Comparison of ENCODE assay signal across 8 mouse cellular contexts in genomic region chr8:109691769-109692168, GRCm38 (mm10). TPM values are rescaled to one million over a fixed set of nuclear protein-coding genes. Genes with fewer than 3 reads are reported as not detected.
DNase-seq lines count a peak whose midpoint lies in the region; ATAC-seq and TF ChIP-seq lines count a peak whose summit lies in the region.

No protein-coding gene starts in this region.

- TF ChIP-seq POLR2A in spleen, adult 2 months (IDR thresholded peaks at IDR 0.05; ENCODE audit: low read depth, low read length) = no peak
- TF ChIP-seq POLR2A in brain, embryonic 14.5 days (IDR thresholded peaks at IDR 0.05; ENCODE audit: borderline replicate concordance, extremely low read depth, insufficient read depth, insufficient read length, poor library complexity, severe bottlenecking) = no peak

- no peaks in the 10 kb centered on the region for H3K27me3 ChIP-seq in spleen, adult 2 months (ENCODE audit: control insufficient read depth, insufficient read depth, low read length)
- H3K27me3 ChIP-seq in forebrain, embryonic 16.5 days (replicated peaks; ENCODE audit: control insufficient read depth, insufficient read depth, low read length) = no peaks in the 10 kb centered on the region
- H3K27me3 ChIP-seq in liver, embryonic 15.5 days = no peaks in the 10 kb centered on the region

- H3K4me1 ChIP-seq in spleen, adult 2 months (ENCODE audit: control insufficient read depth, insufficient read depth, insufficient read length) = peaks cover 12% of the 10 kb centered on the region; the same call in 1 of the 2 replicates
- H3K4me1 ChIP-seq in forebrain, embryonic 16.5 days (replicated peaks; ENCODE audit: control insufficient read depth, insufficient read depth, low read length) = peaks cover 19% of the 10 kb centered on the region
- H3K4me1 ChIP-seq in liver, embryonic 15.5 days (replicated peaks) = peaks cover 43% of the 10 kb centered on the region

- 0 out of 2 replicates have a peak, but pooled peaks have one; percentile 2 for TF ChIP-seq CTCF in spleen, adult 2 months (IDR thresholded peaks at IDR 0.05; ENCODE audit: extremely low read depth, insufficient read depth, insufficient read length, insufficient replicate concordance)
- TF ChIP-seq CTCF in brain, embryonic 14.5 days (IDR thresholded peaks at IDR 0.05; ENCODE audit: borderline replicate concordance, extremely low read depth, insufficient read depth, insufficient read length) = peak; percentile 41; the same call in 1 of the 2 replicates

- no peak overlapping the region for H3K27ac ChIP-seq in spleen, adult 2 months (ENCODE audit: insufficient read depth, low read length)
- H3K27ac ChIP-seq in forebrain, embryonic 16.5 days (ENCODE audit: low read length) = no peak overlapping the region
- H3K27ac ChIP-seq in liver, embryonic 15.5 days (replicated peaks) = no peak overlapping the region

- peak overlapping the region; percentile 27; the same call in 1 of the 2 replicates for H3K9ac ChIP-seq in forebrain, embryonic 16.5 days (replicated peaks; ENCODE audit: low read depth, low read length)
- H3K9ac ChIP-seq in liver, embryonic 15.5 days = peak overlapping the region; percentile 94

- no peak overlapping the region for H3K4me3 ChIP-seq in spleen, adult 2 months (ENCODE audit: extremely low read depth, insufficient read depth, insufficient read length)
- peak overlapping the region; percentile 100 for H3K4me3 ChIP-seq in forebrain, embryonic 16.5 days (replicated peaks; ENCODE audit: low read length)
- peak overlapping the region; percentile 99 for H3K4me3 ChIP-seq in liver, embryonic 15.5 days (replicated peaks)

- no peak for DNase-seq in spleen, adult 2 months (ENCODE audit: low read depth in 1 of 2, low spot score in 2 of 2)
- no peak for DNase-seq in spleen, postnatal 4 days (ENCODE audit: low spot score in 2 of 2)
- DNase-seq in brain, embryonic 14.5 days (ENCODE audit: low read depth) = peak; percentile 57
- DNase-seq in retina, postnatal 1 day = peak; percentile 38
- no peak for DNase-seq in layer of hippocampus, adult 9-10 months (ENCODE audit: low spot score)
- no peak for DNase-seq in frontal cortex, adult 2 months (ENCODE audit: extremely low spot score in 1 of 2, low spot score in 1 of 2)

- ATAC-seq in forebrain, embryonic 16.5 days = no peak
- no peak for ATAC-seq in liver, embryonic 15.5 days (ENCODE audit: insufficient read depth)

- no peaks in the 10 kb centered on the region for H3K9me3 ChIP-seq in forebrain, embryonic 16.5 days (ENCODE audit: control insufficient read depth, low read length)
- no peaks in the 10 kb centered on the region for H3K9me3 ChIP-seq in liver, embryonic 15.5 days (replicated peaks)

- 39% methylated on average over 5 of the region's 5 CpGs for WGBS in spleen, adult 2 months
- WGBS in forebrain, embryonic 16.5 days = 39% methylated on average over 5 of the region's 5 CpGs
- WGBS in liver, embryonic 15.5 days (ENCODE audit: insufficient replicate concordance) = 29% methylated on average over 5 of the region's 5 CpGs

- no peaks in the 10 kb centered on the region for H3K36me3 ChIP-seq in spleen, adult 2 months (ENCODE audit: control insufficient read depth, insufficient read depth, low read length)
- no peaks in the 10 kb centered on the region for H3K36me3 ChIP-seq in forebrain, embryonic 16.5 days (ENCODE audit: control insufficient read depth, insufficient read depth)
- no peaks in the 10 kb centered on the region for H3K36me3 ChIP-seq in liver, embryonic 15.5 days (replicated peaks)

- H3K4me2 ChIP-seq in forebrain, embryonic 16.5 days (ENCODE audit: low read length) = peak overlapping the region; percentile 75
- peak overlapping the region; percentile 89 for H3K4me2 ChIP-seq in liver, embryonic 15.5 days

RNA-seq across cellular contexts. Expression of gene Ist1, which starts 1.3 kb away (rescaled TPM):
- 23.5 and 26.3 TPM in 2 replicates for polyA plus RNA-seq in spleen, adult 2 months (2012; rRNA removed)
- polyA plus RNA-seq in brain, embryonic 14.5 days (2012; rRNA removed) = 141 and 158 TPM in 2 replicates
- polyA plus RNA-seq in forebrain, embryonic 16.5 days (2015; fragmentation: Nextera tagmentation; extraction: Ambion mirVana) = 187 and 199 TPM in 2 replicates
- polyA plus RNA-seq in liver, embryonic 15.5 days (2015; fragmentation: Nextera tagmentation; extraction: Ambion mirVana) = 34.1 and 36.9 TPM in 2 replicates
- polyA plus RNA-seq in frontal cortex, adult 2 months (2012; rRNA removed) = 104 and 110 TPM in 2 replicates

RNA-seq across cellular contexts. Expression of gene Zfp821, which starts 13.6 kb away (rescaled TPM):
- 5.1 and 7.6 TPM in 2 replicates for polyA plus RNA-seq in spleen, adult 2 months (2012; rRNA removed)
- 94.8 and 107 TPM in 2 replicates for polyA plus RNA-seq in brain, embryonic 14.5 days (2012; rRNA removed)
- polyA plus RNA-seq in forebrain, embryonic 16.5 days (2015; fragmentation: Nextera tagmentation; extraction: Ambion mirVana) = 85.6 and 88.3 TPM in 2 replicates
- 6.1 and 6.3 TPM in 2 replicates for polyA plus RNA-seq in liver, embryonic 15.5 days (2015; fragmentation: Nextera tagmentation; extraction: Ambion mirVana)
- polyA plus RNA-seq in frontal cortex, adult 2 months (2012; rRNA removed) = 53.2 TPM in 2 replicates

RNA-seq across cellular contexts. Expression of gene Atxn1l, which starts 45.8 kb away (rescaled TPM):
- polyA plus RNA-seq in spleen, adult 2 months (2012; rRNA removed) = 7.8 and 20.8 TPM in 2 replicates
- polyA plus RNA-seq in brain, embryonic 14.5 days (2012; rRNA removed) = 10.8 and 11.9 TPM in 2 replicates
- 4.4 and 5.1 TPM in 2 replicates for polyA plus RNA-seq in forebrain, embryonic 16.5 days (2015; fragmentation: Nextera tagmentation; extraction: Ambion mirVana)
- polyA plus RNA-seq in liver, embryonic 15.5 days (2015; fragmentation: Nextera tagmentation; extraction: Ambion mirVana) = 2.1 and 3.5 TPM in 2 replicates
- polyA plus RNA-seq in frontal cortex, adult 2 months (2012; rRNA removed) = 15.0 and 15.4 TPM in 2 replicates

Comparison
In these comparisons a context has a peak if more than half of its experiments do, and no peak if none do; other contexts are left out.
1. DNase-seq: peak in brain, embryonic 14.5 days (single experiment) and retina, postnatal 1 day (single experiment); none in spleen, adult 2 months (0 of 2), spleen, postnatal 4 days (0 of 2), layer of hippocampus, adult 9-10 months (single experiment) and frontal cortex, adult 2 months (0 of 2).